Mouse (Mus musculus) mouse embryonic stem cell (cell line): ENCODE results near the gene Zfp217.

Source experiments
- in situ Hi-C, 2 experiments: fragments of 300-500 bp; cut with MboI; formaldehyde crosslinking; loops; 1 replicate in 1 of 2; 3 replicates in 1 of 2; pipeline ENCODE4 v1.14.3; 2019 to 2020; ENCODE audit warnings: low sequenced_read_pairs in 2 of 2, low pct_unique_long_range_greater_than_20kb in 1 of 2, mixed read lengths in 1 of 2; ENCODE audit not compliant: unreplicated experiment in 1 of 2

Zfp217 gene

GRCm38 (mm10) chr2:170163671-170164462, 16.0 kb upstream of the Zfp217 start:
- in situ Hi-C loops: no loop called here

GRCm38 (mm10) chr2:170159795-170160568, 12.1 kb upstream of the Zfp217 start:
- in situ Hi-C loops: no loop called here

- in situ Hi-C loops: no loop called here
These were observed 11.1 kb upstream of the Zfp217 start for GRCm38 (mm10) chr2:170158987-170159386.

GRCm38 (mm10) chr2:170158251-170158650, 10.3 kb upstream of the Zfp217 start:
- in situ Hi-C loops: no loop called here

GRCm38 (mm10) chr2:170157280-170158200, 9.6 kb upstream of the Zfp217 start:
- in situ Hi-C loops: no loop called here

GRCm38 (mm10) chr2:170155089-170155740, 7.3 kb upstream of the Zfp217 start:
- in situ Hi-C loops: no loop called here

GRCm38 (mm10) chr2:170154738-170155088, 6.8 kb upstream of the Zfp217 start:
- in situ Hi-C loops: no loop called here

GRCm38 (mm10) chr2:170154301-170154721, 6.4 kb upstream of the Zfp217 start:
- in situ Hi-C loops: no loop called here

GRCm38 (mm10) chr2:170153421-170154271, 5.7 kb upstream of the Zfp217 start:
- in situ Hi-C loops: no loop called here

- in situ Hi-C loops: no loop called here
These were observed 5.0 kb upstream of the Zfp217 start for GRCm38 (mm10) chr2:170152856-170153255.

- in situ Hi-C loops: no loop called here
These were observed 4.3 kb upstream of the Zfp217 start for GRCm38 (mm10) chr2:170152036-170152686.

GRCm38 (mm10) chr2:170151470-170151869, 3.6 kb upstream of the Zfp217 start:
- in situ Hi-C loops: no loop called here

- in situ Hi-C loops: no loop called here
These were observed 925 bp upstream of the Zfp217 start for GRCm38 (mm10) chr2:170148828-170149227.

GRCm38 (mm10) chr2:170147170-170147569, 733 bp downstream of the Zfp217 start:
- in situ Hi-C loops: no loop called here

- in situ Hi-C loops: no loop called here
These were observed 3.6 kb downstream of the Zfp217 start for GRCm38 (mm10) chr2:170144343-170144742.

GRCm38 (mm10) chr2:170143861-170144260, 4.0 kb downstream of the Zfp217 start:
- in situ Hi-C loops: no loop called here

GRCm38 (mm10) chr2:170142542-170142941, 5.4 kb downstream of the Zfp217 start:
- in situ Hi-C loops: no loop called here
